Mouse (Mus musculus): Measurements from ENCODE around the gene St5. TPM values are rescaled to one million over a fixed set of nuclear protein-coding genes. Genes with fewer than 3 reads are reported as not detected.
A peak's percentile ranks its signal among the peaks of the same experiment; 100 is the strongest.

The St5 gene
- polyA plus RNA-seq, 1 experiment from 2014 or later: 40.3 TPM

GRCm38 (mm10) chr7:109593992-109594391 is 109.4 kb downstream of the St5 start:
- Histone ChIP-seq H3K27me3 (no peaks in the 10 kb centered on the region), H3K4me1 (no peaks in the 10 kb centered on the region), H3K27ac (no peak overlapping the region), H3K36me3 (no peaks in the 10 kb centered on the region), H3K9me3 (replicated peaks) (no peaks in the 10 kb centered on the region), H3K9ac (no peak overlapping the region), H3K4me3 (no peak overlapping the region), H3K4me2 (replicated peaks) (no peak overlapping the region)
- ATAC-seq (ENCODE audit: low FRiP score): no peak

- Histone ChIP-seq H3K4me3 (no peak overlapping the region), H3K4me1 (0 out of 2 replicates have a peak, but pooled peaks cover 2% of the 10 kb centered on the region), H3K4me2 (replicated peaks) (no peak overlapping the region), H3K27me3 (no peaks in the 10 kb centered on the region), H3K9me3 (replicated peaks) (no peaks in the 10 kb centered on the region), H3K9ac (no peak overlapping the region), H3K27ac (no peak overlapping the region), H3K36me3 (no peaks in the 10 kb centered on the region)
- 63% methylated on average over 4 of the region's 4 CpGs for WGBS
- ATAC-seq (ENCODE audit: low FRiP score): no peak
These were observed 111.2 kb downstream of the St5 start for GRCm38 (mm10) chr7:109592184-109592583.

GRCm38 (mm10) chr7:109590576-109590975 is 112.8 kb downstream of the St5 start:
- ATAC-seq (ENCODE audit: low FRiP score): no peak
- Histone ChIP-seq H3K9me3 (replicated peaks) (no peaks in the 10 kb centered on the region), H3K27ac (no peak overlapping the region), H3K27me3 (no peaks in the 10 kb centered on the region), H3K9ac (no peak overlapping the region), H3K4me3 (no peak overlapping the region), H3K36me3 (no peaks in the 10 kb centered on the region), H3K4me2 (replicated peaks) (no peak overlapping the region), H3K4me1 (0 out of 2 replicates have a peak, but pooled peaks cover 2% of the 10 kb centered on the region)
- WGBS: 94% methylated on average over 2 of the region's 2 CpGs

- H3K27me3 ChIP-seq: no peaks in the 10 kb centered on the region
- 0 out of 2 replicates have a peak, but pooled peaks cover 2% of the 10 kb centered on the region for H3K4me1 ChIP-seq
- H3K27ac ChIP-seq: no peak overlapping the region
- H3K9me3 ChIP-seq (replicated peaks): no peaks in the 10 kb centered on the region
- WGBS: 74% methylated on average over 6 of the region's 6 CpGs
- no peak for ATAC-seq (ENCODE audit: low FRiP score)
- H3K4me3 ChIP-seq: no peak overlapping the region
- no peak overlapping the region for H3K4me2 ChIP-seq (replicated peaks)
- H3K36me3 ChIP-seq: no peaks in the 10 kb centered on the region
- H3K9ac ChIP-seq: no peak overlapping the region
These were observed 114.4 kb downstream of the St5 start for GRCm38 (mm10) chr7:109588990-109589389.

- WGBS: 82% methylated on average over 8 of the region's 8 CpGs
- no peak overlapping the region for H3K27ac ChIP-seq
- H3K4me1 ChIP-seq: 0 out of 2 replicates have a peak, but pooled peaks cover 2% of the 10 kb centered on the region
- no peak overlapping the region for H3K9ac ChIP-seq
- no peak overlapping the region for H3K4me2 ChIP-seq (replicated peaks)
- H3K9me3 ChIP-seq (replicated peaks): no peaks in the 10 kb centered on the region
- H3K36me3 ChIP-seq: no peaks in the 10 kb centered on the region
- H3K27me3 ChIP-seq: no peaks in the 10 kb centered on the region
- no peak for ATAC-seq (ENCODE audit: low FRiP score)
- no peak overlapping the region for H3K4me3 ChIP-seq
These were observed 115.3 kb downstream of the St5 start for GRCm38 (mm10) chr7:109588145-109588544.

- Histone ChIP-seq H3K9ac (no peak overlapping the region), H3K27ac (no peak overlapping the region), H3K9me3 (replicated peaks) (no peaks in the 10 kb centered on the region), H3K27me3 (no peaks in the 10 kb centered on the region), H3K4me3 (no peak overlapping the region), H3K4me1 (peaks cover 8% of the 10 kb centered on the region), H3K4me2 (replicated peaks) (no peak overlapping the region), H3K36me3 (no peaks in the 10 kb centered on the region)
- WGBS: 92% methylated on average over 1 of the region's 1 CpGs
- ATAC-seq (ENCODE audit: low FRiP score): no peak
These were observed 118.9 kb downstream of the St5 start for GRCm38 (mm10) chr7:109584467-109584866.

GRCm38 (mm10) chr7:109580489-109580888 is 122.9 kb downstream of the St5 start:
- no peaks in the 10 kb centered on the region for H3K36me3 ChIP-seq
- H3K4me3 ChIP-seq: no peak overlapping the region
- peak overlapping the region; percentile 53 for H3K27ac ChIP-seq
- no peak overlapping the region for H3K9ac ChIP-seq
- H3K4me2 ChIP-seq (replicated peaks): no peak overlapping the region
- H3K9me3 ChIP-seq (replicated peaks): no peaks in the 10 kb centered on the region
- H3K27me3 ChIP-seq: no peaks in the 10 kb centered on the region
- no peak for ATAC-seq (ENCODE audit: low FRiP score)
- 65% methylated on average over 4 of the region's 4 CpGs for WGBS
- peaks cover 26% of the 10 kb centered on the region for H3K4me1 ChIP-seq

- no peaks in the 10 kb centered on the region for H3K27me3 ChIP-seq
- H3K9me3 ChIP-seq (replicated peaks): no peaks in the 10 kb centered on the region
- H3K4me3 ChIP-seq: no peak overlapping the region
- peak overlapping the region; percentile 53 for H3K27ac ChIP-seq
- no peaks in the 10 kb centered on the region for H3K36me3 ChIP-seq
- peaks cover 31% of the 10 kb centered on the region for H3K4me1 ChIP-seq
- WGBS: 43% methylated on average over 6 of the region's 6 CpGs
- no peak overlapping the region for H3K9ac ChIP-seq
- no peak overlapping the region for H3K4me2 ChIP-seq (replicated peaks)
- peak; percentile 95 for ATAC-seq (ENCODE audit: low FRiP score)
These were observed 123.7 kb downstream of the St5 start for GRCm38 (mm10) chr7:109579585-109580307.

GRCm38 (mm10) chr7:109578880-109579584 is 124.4 kb downstream of the St5 start:
- Histone ChIP-seq H3K27me3 (no peaks in the 10 kb centered on the region), H3K36me3 (no peaks in the 10 kb centered on the region), H3K4me2 (replicated peaks) (no peak overlapping the region), H3K9ac (no peak overlapping the region), H3K4me1 (peaks cover 31% of the 10 kb centered on the region), H3K4me3 (no peak overlapping the region), H3K27ac (peak overlapping the region; percentile 53; the same call in 1 of the 2 replicates), H3K9me3 (replicated peaks) (no peaks in the 10 kb centered on the region)
- WGBS: 43% methylated on average over 2 of the region's 2 CpGs
- no peak for ATAC-seq (ENCODE audit: low FRiP score)

GRCm38 (mm10) chr7:109576321-109577314 is 126.8 kb downstream of the St5 start:
- Histone ChIP-seq H3K4me2 (replicated peaks) (no peak overlapping the region), H3K9me3 (replicated peaks) (no peaks in the 10 kb centered on the region), H3K27ac (0 out of 2 replicates have a peak overlapping the region, but pooled peaks have one; percentile 12), H3K9ac (no peak overlapping the region), H3K4me1 (peaks cover 31% of the 10 kb centered on the region), H3K36me3 (no peaks in the 10 kb centered on the region), H3K27me3 (no peaks in the 10 kb centered on the region), H3K4me3 (no peak overlapping the region)
- no peak for ATAC-seq (ENCODE audit: low FRiP score)
- 56% methylated on average over 11 of the region's 11 CpGs for WGBS

- H3K36me3 ChIP-seq: no peaks in the 10 kb centered on the region
- peaks cover 22% of the 10 kb centered on the region for H3K4me1 ChIP-seq
- WGBS: 96% methylated on average over 7 of the region's 7 CpGs
- no peak overlapping the region for H3K9ac ChIP-seq
- no peaks in the 10 kb centered on the region for H3K9me3 ChIP-seq (replicated peaks)
- no peak overlapping the region for H3K4me2 ChIP-seq (replicated peaks)
- ATAC-seq (ENCODE audit: low FRiP score): no peak
- no peak overlapping the region for H3K27ac ChIP-seq
- H3K27me3 ChIP-seq: no peaks in the 10 kb centered on the region
- no peak overlapping the region for H3K4me3 ChIP-seq
These were observed 129.2 kb downstream of the St5 start for GRCm38 (mm10) chr7:109574166-109574565.

GRCm38 (mm10) chr7:109568391-109568892 is 135.0 kb downstream of the St5 start:
- H3K4me3 ChIP-seq: no peak overlapping the region
- WGBS: 94% methylated on average over 4 of the region's 4 CpGs
- H3K4me2 ChIP-seq (replicated peaks): no peak overlapping the region
- no peak for ATAC-seq (ENCODE audit: low FRiP score)
- no peak overlapping the region for H3K27ac ChIP-seq
- H3K27me3 ChIP-seq: no peaks in the 10 kb centered on the region
- 0 out of 2 replicates have a peak, but pooled peaks cover 4% of the 10 kb centered on the region for H3K4me1 ChIP-seq
- no peaks in the 10 kb centered on the region for H3K9me3 ChIP-seq (replicated peaks)
- H3K36me3 ChIP-seq: no peaks in the 10 kb centered on the region
- H3K9ac ChIP-seq: no peak overlapping the region

Data from hindbrain, embryonic 12.5 days (tissue).